Mouse (Mus musculus) MEL (cell line): ENCODE results near the gene Pcif1. TPM values are rescaled to one million over a fixed set of nuclear protein-coding genes. Genes with fewer than 3 reads are reported as not detected.

Experiments used
- DNase-seq: peaks from one replicate; pipeline ENCODE4 v3.0.0; 2011; ENCODE audit warnings: low read depth, low spot score
- H3K27ac ChIP-seq: 2 replicates; pipeline ENCODE4 v1.5.1; 2012; ENCODE audit warnings: low read depth, mild to moderate bottlenecking, control low read depth, low read length, moderate library complexity; ENCODE audit not compliant: control insufficient read depth
- H3K27me3 ChIP-seq, 2 experiments: fragments of 150-350 bp in 1 of 2; sonication (generic) in 1 of 2; 2 replicates each; pipeline ENCODE4 v1.6.1; 2012; ENCODE audit warnings: low read length in 2 of 2, mild to moderate bottlenecking in 2 of 2, improper control_type of control experiment in 1 of 2, moderate library complexity in 1 of 2; ENCODE audit not compliant: insufficient read depth in 2 of 2, control insufficient read depth in 1 of 2
- H3K36me3 ChIP-seq, 2 experiments: 2 replicates each; pipeline ENCODE4 v1.6.1; 2012 to 2014; ENCODE audit warnings: low read length in 2 of 2, improper control_type of control experiment in 1 of 2, inconsistent platforms in 1 of 2, mild to moderate bottlenecking in 1 of 2; ENCODE audit not compliant: insufficient read depth in 2 of 2, control insufficient read depth in 1 of 2
- H3K4me1 ChIP-seq, 2 experiments: fragments of 150-350 bp in 1 of 2; sonication (generic) in 1 of 2; 2 replicates each; pipeline ENCODE4 v1.6.1; 2012; ENCODE audit warnings: low read length in 2 of 2, improper control_type of control experiment in 1 of 2, mild to moderate bottlenecking in 1 of 2; ENCODE audit not compliant: insufficient read depth in 2 of 2, control insufficient read depth in 1 of 2
- H3K4me3 ChIP-seq, 2 experiments: fragments of 150-350 bp in 1 of 2; sonication (generic) in 1 of 2; 2 replicates each; pipeline ENCODE4 v1.5.1; 2012; ENCODE audit warnings: low read depth in 2 of 2, low read length in 2 of 2, mild to moderate bottlenecking in 2 of 2, moderate library complexity in 2 of 2, control low read depth in 1 of 2, improper control_type of control experiment in 1 of 2; ENCODE audit not compliant: control insufficient read depth in 1 of 2, insufficient read depth in 1 of 2
- H3K79me2 ChIP-seq: 2 replicates; pipeline ENCODE4 v1.6.1; 2012; ENCODE audit warnings: mild to moderate bottlenecking, low read length, moderate library complexity; ENCODE audit not compliant: control insufficient read depth, poor library complexity, insufficient read depth
- H3K9ac ChIP-seq: 2 replicates; pipeline ENCODE4 v1.6.1; 2012; ENCODE audit warnings: low read depth, mild to moderate bottlenecking, control low read depth, low read length, moderate library complexity; ENCODE audit not compliant: control insufficient read depth, poor library complexity, severe bottlenecking
- H3K9me3 ChIP-seq: fragments of 150-350 bp; sonication (generic); replicated peaks from 2 replicates; pipeline ENCODE4 v1.6.1; 2012; ENCODE audit warnings: mild to moderate bottlenecking, low read length, improper control_type of control experiment, moderate library complexity; ENCODE audit not compliant: insufficient read depth
- CHD1 ChIP-seq: IDR thresholded peaks from 2 replicates; pipeline ENCODE4 v1.6.1; 2012; ENCODE audit warnings: low read depth, mild to moderate bottlenecking, inconsistent platforms, low read length, improper control_type of control experiment
- CHD2 ChIP-seq: IDR thresholded peaks from 2 replicates; pipeline ENCODE4 v1.6.1; 2011; ENCODE audit warnings: low read length, improper control_type of control experiment
- CTCF ChIP-seq, 3 experiments: IDR thresholded peaks in 2 of 3; conservative IDR thresholded peaks in 1 of 3; 2 replicates each; pipeline ENCODE4 v1.5.1; 2011 to 2012; ENCODE audit warnings: low read length in 3 of 3, low read depth in 2 of 3, mild to moderate bottlenecking in 2 of 3, improper control_type of control experiment in 1 of 3, inconsistent platforms in 1 of 3, mixed read lengths in 1 of 3, moderate library complexity in 1 of 3; ENCODE audit not compliant: control insufficient read depth in 1 of 3, insufficient read depth in 1 of 3, poor library complexity in 1 of 3, severe bottlenecking in 1 of 3
- E2F4 ChIP-seq: IDR thresholded peaks from 2 replicates; pipeline ENCODE4 v1.6.1; 2011; ENCODE audit warnings: low read depth, low read length, improper control_type of control experiment, borderline replicate concordance
- GABPA ChIP-seq: IDR thresholded peaks from 2 replicates; pipeline ENCODE4 v1.6.1; 2012; ENCODE audit warnings: low read depth, mild to moderate bottlenecking, inconsistent platforms, low read length, improper control_type of control experiment, moderate library complexity
- JUND ChIP-seq: IDR thresholded peaks from 2 replicates; pipeline ENCODE4 v1.6.1; 2011; ENCODE audit warnings: low read depth, mild to moderate bottlenecking, improper control_type of control experiment, low read length
- MYB ChIP-seq: IDR thresholded peaks from 2 replicates; pipeline ENCODE4 v1.6.1; 2011; ENCODE audit warnings: mild to moderate bottlenecking, low read depth, low read length, improper control_type of control experiment
- NELFE ChIP-seq: IDR thresholded peaks from 2 replicates; pipeline ENCODE4 v1.6.1; 2011; ENCODE audit warnings: low read depth, low read length, improper control_type of control experiment
- NRF1 ChIP-seq: IDR thresholded peaks from 2 replicates; pipeline ENCODE4 v1.6.1; 2014; ENCODE audit warnings: low read depth, mild to moderate bottlenecking, inconsistent platforms, low read length, improper control_type of control experiment, moderate library complexity; ENCODE audit not compliant: poor library complexity, insufficient read depth, severe bottlenecking
- POLR2AphosphoS2 ChIP-seq: IDR thresholded peaks from 2 replicates; pipeline ENCODE4 v1.6.1; 2011; ENCODE audit warnings: low read length, improper control_type of control experiment
- RAD21 ChIP-seq: IDR thresholded peaks from 2 replicates; pipeline ENCODE4 v1.6.1; 2011; ENCODE audit warnings: mild to moderate bottlenecking, low read depth, low read length, improper control_type of control experiment
- SIN3A ChIP-seq: IDR thresholded peaks from 2 replicates; pipeline ENCODE4 v1.6.1; 2012; ENCODE audit warnings: low read length, improper control_type of control experiment, inconsistent platforms
- SMC3 ChIP-seq: IDR thresholded peaks from 2 replicates; pipeline ENCODE4 v1.6.1; 2011; ENCODE audit warnings: low read depth, low read length, improper control_type of control experiment
- TBP ChIP-seq: IDR thresholded peaks from 2 replicates; pipeline ENCODE4 v1.8.0; 2011; ENCODE audit warnings: low read depth, low read length, improper control_type of control experiment
- TCF12 ChIP-seq: IDR thresholded peaks from 2 replicates; pipeline ENCODE4 v1.6.1; 2014; ENCODE audit warnings: low read depth, mild to moderate bottlenecking, inconsistent platforms, low read length, improper control_type of control experiment, moderate library complexity
- UBTF ChIP-seq: IDR thresholded peaks from 2 replicates; pipeline ENCODE4 v1.6.1; 2012; ENCODE audit warnings: low read depth, mild to moderate bottlenecking, inconsistent platforms, low read length, improper control_type of control experiment, moderate library complexity, borderline replicate concordance; ENCODE audit not compliant: insufficient read depth
- ZC3H11A ChIP-seq: IDR thresholded peaks from 2 replicates; pipeline ENCODE4 v1.6.1; 2012; ENCODE audit warnings: low read depth, mild to moderate bottlenecking, inconsistent platforms, low read length, improper control_type of control experiment
- polyA plus RNA-seq, 2 experiments: library from polyadenylated mRNA; stranded (reverse) in 1 of 2; unstranded in 1 of 2; fragments of >175 nt in 1 of 2; fragments of >200 nt in 1 of 2; gene quantifications; 2 replicates each; pipeline versions ENCODE4 v1.2.1 to v1.2.4; 2012; ENCODE audit warnings: low replicate concordance in 2 of 2, low read depth in 1 of 2; ENCODE audit not compliant: insufficient read length in 2 of 2, insufficient read depth in 1 of 2, missing spikeins in 1 of 2
- total RNA-seq: library from RNA; depleted of rRNA; stranded (reverse); fragments of 300-350 nt; gene quantifications from 2 replicates; pipeline ENCODE4 v1.2.3, GENCODE M21; 2012

The Pcif1 gene
- total and polyA plus RNA-seq, 3 experiments, result 46.8 to 118 TPM; not detected in 1

DNA sequence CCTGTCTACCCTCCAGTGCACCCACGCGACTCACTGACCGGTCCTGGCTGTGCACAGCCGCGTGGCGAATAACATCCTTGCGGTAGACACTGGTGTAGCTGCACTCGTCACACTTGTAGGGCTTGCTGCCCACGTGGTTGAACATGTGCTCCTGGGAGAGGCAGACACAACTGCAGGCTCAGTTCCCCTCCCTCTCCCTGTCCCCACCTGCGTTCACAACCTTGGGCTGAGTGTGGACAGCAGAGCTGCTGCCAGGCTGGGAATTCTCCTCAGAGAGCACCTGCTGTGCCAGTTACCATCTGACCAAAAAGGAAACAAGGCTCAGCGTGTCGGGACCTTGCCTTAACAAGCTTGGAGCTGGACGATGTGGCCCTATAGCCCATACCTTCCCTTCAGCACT, 22.3 kb downstream of the Pcif1 start:
- H3K36me3 ChIP-seq, result peaks cover 0 to 11% of the 10 kb centered on the region in 2 experiments; a peak in 2 of 4 replicates
- TF ChIP-seq UBTF, result no peak
- TF ChIP-seq E2F4, result no peak
- no peak for TF ChIP-seq ZC3H11A
- TF ChIP-seq, all 39 proteins: peak for 0
- H3K9ac ChIP-seq, result no peak overlapping the region
- no peaks in the 10 kb centered on the region for H3K79me2 ChIP-seq
- DNase-seq, result no peak
- H3K27me3 ChIP-seq, result no peaks in the 10 kb centered on the region
- no peak overlapping the region for H3K4me3 ChIP-seq
- no peak overlapping the region for H3K27ac ChIP-seq
- H3K9me3 ChIP-seq, result no peaks in the 10 kb centered on the region
- no peaks in the 10 kb centered on the region for H3K4me1 ChIP-seq

DNA sequence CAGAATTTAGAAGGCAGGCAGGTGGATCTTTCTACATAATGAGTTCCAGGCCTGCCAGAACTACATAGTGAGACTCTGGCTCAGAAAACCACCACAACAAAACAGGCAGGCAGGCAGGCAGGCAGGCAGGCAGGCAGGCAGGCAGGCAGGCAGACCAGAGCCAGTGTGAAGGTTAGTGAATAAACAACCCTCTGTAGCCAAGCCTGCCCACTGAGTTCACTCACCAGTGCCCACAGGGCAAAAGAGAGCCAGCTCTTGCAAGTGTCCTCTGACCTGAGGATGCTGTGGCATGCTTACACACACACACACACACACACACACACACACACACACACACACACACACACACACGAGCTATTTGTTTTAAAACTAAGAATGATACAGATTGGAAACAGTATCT, 24.4 kb downstream of the Pcif1 start:
- Histone ChIP-seq H3K79me2 (no peaks in the 10 kb centered on the region), H3K4me3 (no peak overlapping the region), H3K9ac (no peak overlapping the region), H3K4me1 (no peaks in the 10 kb centered on the region), H3K9me3 (no peaks in the 10 kb centered on the region), H3K36me3 (peaks cover 0 to 14% of the 10 kb centered on the region in 2 experiments; a peak in 2 of 4 replicates), H3K27ac (no peak overlapping the region), H3K27me3 (no peaks in the 10 kb centered on the region)
- TF ChIP-seq TBP (no peak), UBTF (no peak), NRF1 (no peak), MYB (no peak), NELFE (no peak), GABPA (no peak), CHD1 (no peak), SIN3A (no peak), SMC3 (no peak), TCF12 (no peak)
- no peak for DNase-seq

DNA sequence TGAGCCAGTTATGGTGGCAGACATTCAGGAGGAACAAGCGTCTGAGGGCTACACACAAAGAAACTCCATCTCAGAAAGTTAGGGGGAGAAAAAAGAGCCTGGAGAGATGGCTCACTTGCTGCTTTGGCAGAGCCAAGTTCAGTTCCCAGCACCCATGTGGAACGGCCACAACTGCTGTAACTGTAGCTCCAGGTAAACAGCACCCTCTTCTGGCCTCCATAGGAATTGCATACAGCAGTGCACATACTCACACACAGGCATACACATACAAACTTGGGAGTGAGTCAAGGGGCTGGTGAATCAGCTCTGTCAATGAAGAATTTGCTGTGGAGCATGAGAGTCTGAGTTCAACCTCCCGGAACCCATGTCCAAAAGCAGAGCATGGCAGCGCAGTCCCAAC, 27.0 kb downstream of the Pcif1 start:
- Histone ChIP-seq H3K4me3 (no peak overlapping the region), H3K36me3 (peaks cover 0 to 11% of the 10 kb centered on the region in 2 experiments; a peak in 3 of 4 replicates), H3K4me1 (peaks cover 0 to 8% of the 10 kb centered on the region in 2 experiments), H3K9ac (no peak overlapping the region), H3K27me3 (no peaks in the 10 kb centered on the region), H3K9me3 (no peaks in the 10 kb centered on the region), H3K27ac (no peak overlapping the region), H3K79me2 (peaks cover 15% of the 10 kb centered on the region)
- DNase-seq, result peak; percentile 41
- TF ChIP-seq JUND (no peak), RAD21 (peak; percentile 11), CHD2 (no peak), CTCF (IDR thresholded peaks at IDR 0.05 in 2 of 3, conservative IDR thresholded peaks at IDR 0.05 in 1 of 3; ENCODE audit: control insufficient read depth in 1 of 3, insufficient read depth in 1 of 3, low read depth in 2 of 3, low read length in 3 of 3, poor library complexity in 1 of 3, severe bottlenecking in 1 of 3) (peak; percentile 35 to 71 (median 53); a peak in 5 of 6 replicates), POLR2AphosphoS2 (no peak), TBP (no peak), SMC3 (peak; percentile 14; the same call in 1 of the 2 replicates)
